Mouse (Mus musculus): ENCODE results near the gene Bcl3. TPM values are rescaled to one million over a fixed set of nuclear protein-coding genes. Genes with fewer than 3 reads are reported as not detected.

The Bcl3 gene
- polyA plus RNA-seq, 1 experiment: 226 TPM

DNA sequence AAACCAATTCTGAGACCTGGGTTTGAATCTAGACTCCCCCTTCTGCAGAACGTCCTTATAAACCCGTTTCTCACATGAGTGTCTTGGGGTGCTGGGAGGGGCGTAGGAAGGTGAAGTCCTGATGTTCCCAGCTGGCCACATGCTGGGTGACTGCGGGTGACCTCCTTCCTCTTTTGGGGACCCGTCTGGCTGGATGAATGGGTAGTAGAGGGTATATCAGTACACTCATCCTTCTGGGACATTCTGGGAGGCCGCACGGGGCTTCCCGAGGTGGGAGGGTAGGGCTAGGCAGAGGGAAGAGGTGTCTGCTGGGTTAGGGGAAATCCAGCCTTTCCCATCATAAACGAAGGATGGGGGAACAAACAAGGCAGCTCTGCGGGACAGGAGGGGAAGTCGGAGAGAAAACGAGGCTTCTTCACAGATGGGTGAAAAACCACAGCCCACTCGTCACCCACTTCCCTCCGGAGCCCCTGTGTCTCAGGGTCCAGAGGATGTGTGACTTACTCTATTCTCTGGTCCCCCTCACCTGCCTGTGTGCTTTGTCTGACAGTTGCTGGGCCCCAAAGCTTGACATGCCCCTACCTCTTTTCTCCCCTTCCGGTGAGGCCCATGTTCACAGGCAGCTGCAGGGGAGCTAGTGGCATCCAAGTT is 22.1 kb upstream of the Bcl3 start:
- Histone ChIP-seq H3K4me1 (ENCODE audit: control insufficient read depth, insufficient read depth, insufficient read length, low read length) (peaks cover 21% of the 10 kb centered on the region; the same call in 1 of the 2 replicates), H3K27ac (ENCODE audit: insufficient read depth, low read depth, low read length) (no peak overlapping the region), H3K4me3 (ENCODE audit: low read depth, low read length) (no peak overlapping the region)

DNA sequence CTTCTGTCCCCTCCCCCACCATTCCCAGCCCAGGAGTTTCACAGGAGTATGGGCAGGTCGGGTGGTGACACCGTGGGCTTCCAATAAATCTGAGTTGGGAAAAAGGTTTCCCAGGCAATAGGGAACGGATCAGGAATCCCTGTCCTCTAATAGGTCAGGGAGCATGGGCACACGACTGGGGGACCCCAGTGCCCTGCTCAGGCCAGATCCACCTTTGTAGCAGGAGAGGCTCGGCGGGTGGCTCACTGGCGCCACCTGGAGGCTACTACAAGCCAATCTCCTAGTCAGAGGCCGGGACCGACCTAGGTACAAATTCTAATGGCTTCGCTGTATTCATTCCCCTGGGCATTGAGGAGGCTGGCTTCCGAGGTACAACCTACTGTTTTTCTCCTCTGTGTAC is 21.0 kb upstream of the Bcl3 start:
- H3K4me1 ChIP-seq (ENCODE audit: control insufficient read depth, insufficient read depth, insufficient read length, low read length): peaks cover 23% of the 10 kb centered on the region; the same call in 1 of the 2 replicates
- no peaks in the 10 kb centered on the region for H3K36me3 ChIP-seq (ENCODE audit: control insufficient read depth, insufficient read depth, low read length)
- H3K4me3 ChIP-seq (ENCODE audit: low read depth, low read length): peak overlapping the region; percentile 14
- peak overlapping the region; percentile 97 for H3K27ac ChIP-seq (ENCODE audit: insufficient read depth, low read depth, low read length)
- WGBS: 3% methylated on average over 11 of the region's 11 CpGs
- TF ChIP-seq CTCF (IDR thresholded peaks at IDR 0.05; ENCODE audit: extremely low read depth, insufficient read length, insufficient replicate concordance, low read depth, low read length) (peak; percentile 91), POLR2A (IDR thresholded peaks at IDR 0.05; ENCODE audit: low read depth, low read length) (no peak)
- H3K27me3 ChIP-seq (ENCODE audit: control insufficient read depth, insufficient read depth, low read length): no peaks in the 10 kb centered on the region

More for the DNA sequence above, 22.1 kb upstream of the Bcl3 start:
- Histone ChIP-seq H3K36me3 (ENCODE audit: control insufficient read depth, insufficient read depth, low read length) (no peaks in the 10 kb centered on the region), H3K27me3 (ENCODE audit: control insufficient read depth, insufficient read depth, low read length) (no peaks in the 10 kb centered on the region)
- TF ChIP-seq CTCF (IDR thresholded peaks at IDR 0.05; ENCODE audit: extremely low read depth, insufficient read length, insufficient replicate concordance, low read depth, low read length): no peak
- 74% methylated on average over 15 of the region's 15 CpGs for WGBS

DNA sequence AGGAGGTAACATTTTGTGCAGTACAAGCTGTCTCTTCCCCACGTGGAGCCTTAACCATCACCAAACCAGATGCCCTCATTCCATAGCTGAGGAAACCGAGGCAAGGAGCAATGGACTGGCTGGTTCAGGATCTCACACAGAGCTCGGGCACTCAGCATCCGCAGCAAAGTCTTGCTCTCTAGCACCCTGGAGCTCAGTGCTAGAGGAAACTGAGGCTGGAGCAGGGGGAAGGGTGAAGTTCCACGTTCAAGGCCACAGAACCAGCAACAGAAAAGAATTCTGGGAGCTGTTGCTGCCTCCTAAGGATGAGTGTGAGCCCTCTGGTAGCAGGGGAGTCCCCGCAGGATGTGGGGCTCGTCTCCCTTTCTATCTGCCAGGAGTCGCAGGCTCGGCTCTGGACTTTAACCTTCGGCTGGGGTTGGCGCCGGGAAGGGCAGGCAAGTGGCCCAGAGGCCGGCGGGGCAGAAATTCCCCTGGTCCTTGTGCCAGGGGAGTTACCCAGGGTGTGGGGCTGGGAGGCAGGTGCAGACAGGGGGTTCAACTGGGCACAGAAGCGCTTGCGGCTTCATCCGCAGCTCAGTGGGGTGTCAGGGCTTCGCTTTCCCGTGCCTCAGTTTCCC is 20.4 kb upstream of the Bcl3 start:
- peak overlapping the region; percentile 36 for H3K4me3 ChIP-seq (ENCODE audit: low read depth, low read length)
- H3K27me3 ChIP-seq (ENCODE audit: control insufficient read depth, insufficient read depth, low read length): no peaks in the 10 kb centered on the region
- TF ChIP-seq CTCF (IDR thresholded peaks at IDR 0.05; ENCODE audit: extremely low read depth, insufficient read length, insufficient replicate concordance, low read depth, low read length) (no peak), POLR2A (IDR thresholded peaks at IDR 0.05; ENCODE audit: low read depth, low read length) (peak; percentile 55; the same call in 1 of the 2 replicates)
- peak overlapping the region; percentile 97 for H3K27ac ChIP-seq (ENCODE audit: insufficient read depth, low read depth, low read length)
- WGBS: 15% methylated on average over 19 of the region's 19 CpGs
- no peaks in the 10 kb centered on the region for H3K36me3 ChIP-seq (ENCODE audit: control insufficient read depth, insufficient read depth, low read length)
- H3K4me1 ChIP-seq (ENCODE audit: control insufficient read depth, insufficient read depth, insufficient read length, low read length): peaks cover 23% of the 10 kb centered on the region; the same call in 1 of the 2 replicates

DNA sequence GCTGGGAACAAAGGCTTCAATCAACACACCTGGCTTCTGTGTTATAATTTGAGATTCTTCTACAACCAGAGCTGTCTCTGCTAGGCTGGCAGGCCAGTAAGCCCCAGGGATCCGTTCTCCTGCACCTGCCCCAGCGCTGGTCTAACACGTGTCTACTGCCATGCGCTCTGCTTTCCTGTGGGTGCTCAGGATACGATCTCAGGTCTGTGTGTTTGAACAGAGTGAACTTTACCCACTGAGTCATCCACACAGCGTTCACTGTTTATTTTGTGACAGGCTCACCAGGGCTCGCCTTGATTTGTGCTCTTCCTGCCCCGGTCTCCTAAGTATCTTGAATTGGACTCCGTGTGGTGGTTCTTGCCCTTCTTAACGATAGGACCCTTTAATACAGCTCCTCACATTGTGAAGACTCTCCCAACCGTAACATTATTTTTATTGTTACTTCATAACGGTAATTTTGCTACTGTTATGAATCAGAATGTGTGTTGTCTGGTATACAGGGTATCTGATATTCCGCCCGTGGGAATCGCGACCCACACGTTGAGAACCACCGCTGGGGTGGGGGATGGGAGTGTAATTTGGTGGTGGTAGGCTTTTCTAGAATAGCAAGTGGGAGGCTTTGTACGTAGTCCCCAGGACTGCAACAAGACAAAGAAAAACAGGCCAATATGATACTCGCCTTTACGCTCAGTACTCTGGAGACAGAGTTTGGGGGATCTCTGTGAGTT is 19.3 kb upstream of the Bcl3 start:
- Histone ChIP-seq H3K27me3 (ENCODE audit: control insufficient read depth, insufficient read depth, low read length) (no peaks in the 10 kb centered on the region), H3K4me3 (ENCODE audit: low read depth, low read length) (no peak overlapping the region), H3K36me3 (ENCODE audit: control insufficient read depth, insufficient read depth, low read length) (no peaks in the 10 kb centered on the region), H3K4me1 (ENCODE audit: control insufficient read depth, insufficient read depth, insufficient read length, low read length) (peaks cover 25% of the 10 kb centered on the region; the same call in 1 of the 2 replicates), H3K27ac (ENCODE audit: insufficient read depth, low read depth, low read length) (peak overlapping the region; percentile 97)
- TF ChIP-seq POLR2A (IDR thresholded peaks at IDR 0.05; ENCODE audit: low read depth, low read length): no peak
- no peak for TF ChIP-seq CTCF (IDR thresholded peaks at IDR 0.05; ENCODE audit: extremely low read depth, insufficient read length, insufficient replicate concordance, low read depth, low read length)
- WGBS: 31% methylated on average over 21 of the region's 21 CpGs

DNA sequence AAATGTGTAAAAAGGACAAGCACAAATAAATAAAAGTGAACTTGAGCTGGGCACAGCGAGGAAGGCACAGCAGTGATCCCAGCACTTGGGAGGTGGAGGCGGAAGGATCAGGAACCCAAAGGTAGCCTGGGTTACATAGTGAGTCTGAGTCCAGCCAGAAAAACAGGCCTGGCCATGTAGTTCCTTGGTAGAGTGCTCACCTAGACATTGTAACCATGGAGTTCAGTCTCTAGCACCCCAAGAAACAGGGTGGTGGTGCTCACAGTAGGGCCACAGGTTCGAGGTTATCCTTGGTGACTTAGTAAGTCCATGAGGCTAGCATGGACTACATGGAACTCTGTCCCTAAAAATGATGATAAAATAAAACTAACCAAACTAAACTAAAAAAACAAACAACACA is 18.4 kb upstream of the Bcl3 start:
- WGBS: 81% methylated on average over 3 of the region's 3 CpGs
- H3K4me1 ChIP-seq (ENCODE audit: control insufficient read depth, insufficient read depth, insufficient read length, low read length): peaks cover 31% of the 10 kb centered on the region; the same call in 1 of the 2 replicates
- peak overlapping the region; percentile 94 for H3K27ac ChIP-seq (ENCODE audit: insufficient read depth, low read depth, low read length)
- H3K4me3 ChIP-seq (ENCODE audit: low read depth, low read length): no peak overlapping the region
- H3K36me3 ChIP-seq (ENCODE audit: control insufficient read depth, insufficient read depth, low read length): no peaks in the 10 kb centered on the region
- H3K27me3 ChIP-seq (ENCODE audit: control insufficient read depth, insufficient read depth, low read length): no peaks in the 10 kb centered on the region
- no peak for TF ChIP-seq CTCF (IDR thresholded peaks at IDR 0.05; ENCODE audit: extremely low read depth, insufficient read length, insufficient replicate concordance, low read depth, low read length)

DNA sequence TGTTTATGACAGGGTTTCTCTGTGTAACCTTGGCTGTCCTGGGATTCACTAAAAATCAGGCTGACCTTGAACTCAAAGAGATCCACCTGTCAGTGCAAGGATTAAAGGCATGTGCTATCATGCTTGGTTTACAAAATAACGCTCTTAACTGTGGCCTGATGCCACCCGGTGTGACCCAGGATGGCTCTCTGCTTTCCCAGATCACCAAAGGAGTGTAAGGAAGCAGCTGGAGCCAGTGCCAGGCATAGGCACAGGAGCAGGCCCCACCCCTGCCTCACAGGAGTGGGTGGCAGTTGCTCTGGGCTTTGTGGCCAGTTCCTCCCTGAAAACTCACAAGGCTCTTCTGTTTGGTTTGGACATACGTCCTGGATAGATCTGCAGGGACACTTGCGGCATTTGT is 17.8 kb upstream of the Bcl3 start:
- TF ChIP-seq CTCF (IDR thresholded peaks at IDR 0.05; ENCODE audit: extremely low read depth, insufficient read length, insufficient replicate concordance, low read depth, low read length) (no peak), POLR2A (IDR thresholded peaks at IDR 0.05; ENCODE audit: low read depth, low read length) (no peak)
- Histone ChIP-seq H3K27ac (ENCODE audit: insufficient read depth, low read depth, low read length) (peak overlapping the region; percentile 94), H3K4me1 (ENCODE audit: control insufficient read depth, insufficient read depth, insufficient read length, low read length) (peaks cover 32% of the 10 kb centered on the region; the same call in 1 of the 2 replicates), H3K27me3 (ENCODE audit: control insufficient read depth, insufficient read depth, low read length) (no peaks in the 10 kb centered on the region), H3K4me3 (ENCODE audit: low read depth, low read length) (no peak overlapping the region), H3K36me3 (ENCODE audit: control insufficient read depth, insufficient read depth, low read length) (no peaks in the 10 kb centered on the region)
- WGBS: 23% methylated on average over 4 of the region's 4 CpGs

DNA sequence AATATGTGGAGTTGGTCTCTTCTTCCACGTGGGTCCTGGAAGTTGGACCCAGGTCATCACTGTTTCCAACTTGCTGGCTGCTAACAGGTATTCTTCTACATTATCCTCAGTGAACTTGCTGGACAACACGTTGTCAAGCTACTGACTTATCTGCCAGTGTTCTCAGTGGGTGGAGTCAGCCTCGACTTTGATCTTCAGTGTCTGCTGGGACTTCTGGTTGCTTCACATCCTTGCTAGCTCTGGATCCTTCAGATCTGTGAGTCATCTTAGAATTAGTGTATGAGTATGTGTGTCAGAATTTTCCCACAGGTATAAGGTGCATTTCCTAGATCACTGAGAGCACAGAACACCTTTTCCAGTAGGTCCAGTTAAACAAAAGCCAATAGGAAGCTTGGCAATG is 14.3 kb upstream of the Bcl3 start:
- no peaks in the 10 kb centered on the region for H3K36me3 ChIP-seq (ENCODE audit: control insufficient read depth, insufficient read depth, low read length)
- H3K4me1 ChIP-seq (ENCODE audit: control insufficient read depth, insufficient read depth, insufficient read length, low read length): peaks cover 33% of the 10 kb centered on the region
- H3K27ac ChIP-seq (ENCODE audit: insufficient read depth, low read depth, low read length): peak overlapping the region; percentile 90
- no peaks in the 10 kb centered on the region for H3K27me3 ChIP-seq (ENCODE audit: control insufficient read depth, insufficient read depth, low read length)
- H3K4me3 ChIP-seq (ENCODE audit: low read depth, low read length): no peak overlapping the region
- WGBS: 13% methylated on average over 3 of the region's 3 CpGs
- TF ChIP-seq CTCF (IDR thresholded peaks at IDR 0.05; ENCODE audit: extremely low read depth, insufficient read length, insufficient replicate concordance, low read depth, low read length) (no peak), POLR2A (IDR thresholded peaks at IDR 0.05; ENCODE audit: low read depth, low read length) (no peak)

Measured in small intestine, adult 2 months (tissue).